Mouse (Mus musculus) cerebellum, adult 2 months (tissue): ENCODE data around the gene Tmem169.
"Not testable (repeated sequence)": the region's sequence is repeated elsewhere in the genome, so short reads cannot be mapped to it uniquely, and the experiment has no call there.

ENCODE experiments used
- CTCF ChIP-seq: fragments of 200-500 bp; IDR thresholded peaks from 2 replicates; pipeline ENCODE4 v1.5.1; 2011; ENCODE audit warnings: low read depth, mild to moderate bottlenecking, control low read depth, low read length, moderate library complexity, borderline replicate concordance; ENCODE audit not compliant: insufficient read depth
- POLR2A ChIP-seq: fragments of 200-500 bp; IDR thresholded peaks from 2 replicates; pipeline ENCODE4 v1.6.1; 2011; ENCODE audit warnings: low read length, control low read depth, borderline replicate concordance; ENCODE audit not compliant: insufficient read depth

GRCm38 (mm10) chr1:72248226-72248737, 35.9 kb upstream of the Tmem169 start:
- not testable (repeated sequence) for TF ChIP-seq CTCF, POLR2A
